Mouse (Mus musculus) G1E (cell line): ENCODE data around the gene Fuz.

Experiments used
- CTCF ChIP-seq: IDR thresholded peaks from 2 replicates; pipeline ENCODE4 v1.5.1; 2012; ENCODE audit warnings: low read depth, low read length, inconsistent platforms, mixed read lengths
- GATA1 ChIP-seq: IDR thresholded peaks from 2 replicates; pipeline ENCODE4 v1.6.1; 2012; ENCODE audit warnings: borderline replicate concordance, low read length, inconsistent platforms, mixed read lengths
- GATA2 ChIP-seq: IDR thresholded peaks from 2 replicates; pipeline ENCODE4 v1.6.1; 2012; ENCODE audit warnings: low read depth, low read length, inconsistent platforms, borderline replicate concordance
- POLR2AphosphoS5 ChIP-seq: IDR thresholded peaks from 2 replicates; pipeline ENCODE4 v1.6.1; 2012; ENCODE audit warnings: low read depth, low read length, inconsistent platforms; ENCODE audit not compliant: insufficient replicate concordance

DNA sequence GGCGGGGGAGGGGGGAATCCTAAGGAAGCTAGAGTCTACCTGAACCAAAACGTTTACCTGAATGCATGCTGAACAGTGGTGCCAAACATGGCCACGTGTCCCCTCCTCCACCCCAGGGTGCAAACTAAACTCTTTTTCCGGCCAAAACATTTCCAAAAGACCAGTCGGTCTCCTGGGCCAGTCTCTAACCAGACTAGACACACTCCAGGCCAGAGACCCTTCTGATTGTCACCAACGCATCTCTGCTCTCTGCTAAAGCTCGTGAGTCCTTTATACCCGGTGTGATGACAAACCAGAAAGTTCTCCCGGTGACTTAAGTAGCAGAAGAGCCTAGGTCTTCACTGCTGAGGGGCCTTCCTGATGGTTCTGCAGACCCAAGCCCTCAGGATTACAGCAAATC, 28.1 kb upstream of the Fuz start:
- TF ChIP-seq GATA2 (no peak), CTCF (no peak), GATA1 (no peak), POLR2AphosphoS5 (no peak)
